Mouse (Mus musculus) stomach, postnatal 0 days (tissue): ENCODE measurements around the gene Gmps.

ENCODE experiments used
- CTCF ChIP-seq: IDR thresholded peaks from 2 replicates; pipeline ENCODE4 v1.5.1; 2016; ENCODE audit warnings: antibody characterized with exemption, low read depth, mild to moderate bottlenecking, moderate library complexity
- EP300 ChIP-seq: optimal IDR thresholded peaks from 2 replicates; pipeline ENCODE3; 2016; ENCODE audit warnings: antibody characterized with exemption

DNA sequence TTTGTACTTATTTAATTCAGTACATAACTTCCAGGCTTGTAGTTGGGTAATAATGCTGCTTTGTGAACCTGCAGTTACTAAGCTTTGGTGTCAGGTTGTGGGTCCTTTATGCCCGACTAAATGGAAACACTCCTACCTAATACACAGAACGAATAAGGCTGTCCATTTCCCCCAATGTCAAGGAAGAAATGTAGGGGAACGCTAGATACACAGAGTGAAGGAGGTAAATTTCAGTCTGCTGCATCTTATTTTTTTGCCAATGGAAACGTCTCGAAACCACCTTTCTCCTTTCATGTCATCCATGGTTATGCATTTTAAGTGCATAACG is 11.0 kb upstream of the Gmps start:
- TF ChIP-seq CTCF (no peak), EP300 (no peak)
